Mouse (Mus musculus): Measurements from ENCODE around the gene Psmd13. TPM values are rescaled to one million over a fixed set of nuclear protein-coding genes. Genes with fewer than 3 reads are reported as not detected.

Gene Psmd13
- 187 and 188 TPM in 2 replicates for polyA plus RNA-seq (2016; fragmentation: Nextera tagmentation; extraction: Ambion mirVana)

- H3K27ac ChIP-seq (ENCODE audit: poor library complexity, severe bottlenecking), result peak within 1 kb of the TSS; percentile 91
- H3K9ac ChIP-seq, result peak within 1 kb of the TSS; percentile 93
- peak; percentile 98 for ATAC-seq (ENCODE audit: insufficient number of reproducible peaks, low FRiP score)
- under 1% methylated on average over 59 of the region's 59 CpGs for WGBS
- H3K4me2 ChIP-seq, result peak within 1 kb of the TSS; percentile 85
- H3K4me1 ChIP-seq (replicated peaks), result peaks cover 21% of the 10 kb centered on the region
- no peaks in the 10 kb centered on the region for H3K27me3 ChIP-seq (replicated peaks)
- peak within 1 kb of the TSS; percentile 98 for H3K4me3 ChIP-seq
- H3K36me3 ChIP-seq, result peaks cover 33% of the 10 kb centered on the region
- H3K9me3 ChIP-seq (replicated peaks), result no peaks in the 10 kb centered on the region
Measured at GRCm38 (mm10) chr7:140881696-140882468, at the start of gene Psmd13, which contains the start of gene Sirt3. TSS of gene Psmd13 (plus strand) at chr7:140881968. TSS of gene Sirt3 (minus strand) at chr7:140882309.

- Histone ChIP-seq H3K27ac (ENCODE audit: poor library complexity, severe bottlenecking) (no peak overlapping the region), H3K4me2 (no peak overlapping the region), H3K9me3 (replicated peaks) (no peaks in the 10 kb centered on the region), H3K9ac (no peak overlapping the region), H3K4me1 (replicated peaks) (no peaks in the 10 kb centered on the region), H3K4me3 (no peak overlapping the region), H3K36me3 (no peaks in the 10 kb centered on the region), H3K27me3 (replicated peaks) (peaks cover 40% of the 10 kb centered on the region)
- no peak for ATAC-seq (ENCODE audit: insufficient number of reproducible peaks, low FRiP score)
- WGBS, result 66% methylated on average over 4 of the region's 4 CpGs
Measured at GRCm38 (mm10) chr7:140833341-140833740, 48.4 kb upstream of the Psmd13 start.

GRCm38 (mm10) chr7:140834968-140835757, 46.6 kb upstream of the Psmd13 start, which contains the start of gene Urah:
TSS of gene Urah (plus strand) at chr7:140835018.
- ATAC-seq (ENCODE audit: insufficient number of reproducible peaks, low FRiP score), result no peak
- Histone ChIP-seq H3K4me3 (no peak within 1 kb of the TSS), H3K27ac (ENCODE audit: poor library complexity, severe bottlenecking) (no peak within 1 kb of the TSS), H3K36me3 (no peaks in the 10 kb centered on the region), H3K4me2 (no peak within 1 kb of the TSS), H3K4me1 (replicated peaks) (no peaks in the 10 kb centered on the region), H3K27me3 (replicated peaks) (peaks cover 56% of the 10 kb centered on the region), H3K9me3 (replicated peaks) (no peaks in the 10 kb centered on the region), H3K9ac (no peak within 1 kb of the TSS)
- WGBS, result 36% methylated on average over 20 of the region's 20 CpGs

GRCm38 (mm10) chr7:140835758-140836087, 46.0 kb upstream of the Psmd13 start:
- Histone ChIP-seq H3K4me2 (no peak overlapping the region), H3K36me3 (no peaks in the 10 kb centered on the region), H3K9me3 (replicated peaks) (no peaks in the 10 kb centered on the region), H3K4me1 (replicated peaks) (no peaks in the 10 kb centered on the region), H3K27ac (ENCODE audit: poor library complexity, severe bottlenecking) (no peak overlapping the region), H3K4me3 (no peak overlapping the region), H3K27me3 (replicated peaks) (peaks cover 59% of the 10 kb centered on the region), H3K9ac (no peak overlapping the region)
- WGBS, result 50% methylated on average over 2 of the region's 2 CpGs
- no peak for ATAC-seq (ENCODE audit: insufficient number of reproducible peaks, low FRiP score)

- 74% methylated on average over 9 of the region's 9 CpGs for WGBS
Measured at GRCm38 (mm10) chr7:140836243-140837115, 45.3 kb upstream of the Psmd13 start.

GRCm38 (mm10) chr7:140839556-140839955, 42.2 kb upstream of the Psmd13 start:
- Histone ChIP-seq H3K4me3 (no peak overlapping the region), H3K4me2 (no peak overlapping the region), H3K9ac (no peak overlapping the region), H3K4me1 (replicated peaks) (no peaks in the 10 kb centered on the region), H3K36me3 (no peaks in the 10 kb centered on the region), H3K27me3 (replicated peaks) (peaks cover 87% of the 10 kb centered on the region), H3K27ac (ENCODE audit: poor library complexity, severe bottlenecking) (no peak overlapping the region), H3K9me3 (replicated peaks) (no peaks in the 10 kb centered on the region)
- 50% methylated on average over 5 of the region's 5 CpGs for WGBS
- no peak for ATAC-seq (ENCODE audit: insufficient number of reproducible peaks, low FRiP score)

More at GRCm38 (mm10) chr7:140836243-140837115, 45.3 kb upstream of the Psmd13 start:
- H3K27ac ChIP-seq (ENCODE audit: poor library complexity, severe bottlenecking), result no peak overlapping the region
- no peak overlapping the region for H3K4me3 ChIP-seq
- H3K9me3 ChIP-seq (replicated peaks), result no peaks in the 10 kb centered on the region
- H3K4me2 ChIP-seq, result no peak overlapping the region
- H3K36me3 ChIP-seq, result no peaks in the 10 kb centered on the region
- H3K9ac ChIP-seq, result no peak overlapping the region
- ATAC-seq (ENCODE audit: insufficient number of reproducible peaks, low FRiP score), result no peak
- no peaks in the 10 kb centered on the region for H3K4me1 ChIP-seq (replicated peaks)
- H3K27me3 ChIP-seq (replicated peaks), result peaks cover 64% of the 10 kb centered on the region

- Histone ChIP-seq H3K4me1 (replicated peaks) (no peaks in the 10 kb centered on the region), H3K4me3 (no peak overlapping the region), H3K36me3 (no peaks in the 10 kb centered on the region), H3K9ac (no peak overlapping the region), H3K27me3 (replicated peaks) (peaks cover 82% of the 10 kb centered on the region), H3K9me3 (replicated peaks) (no peaks in the 10 kb centered on the region), H3K4me2 (no peak overlapping the region), H3K27ac (ENCODE audit: poor library complexity, severe bottlenecking) (no peak overlapping the region)
- no peak for ATAC-seq (ENCODE audit: insufficient number of reproducible peaks, low FRiP score)
- WGBS, result 33% methylated on average over 19 of the region's 19 CpGs
Measured at GRCm38 (mm10) chr7:140840750-140841735, 40.7 kb upstream of the Psmd13 start.

GRCm38 (mm10) chr7:140843806-140844205, 38.0 kb upstream of the Psmd13 start:
- Histone ChIP-seq H3K4me3 (no peak overlapping the region), H3K4me1 (replicated peaks) (peaks cover 4% of the 10 kb centered on the region; the same call in 1 of the 2 replicates), H3K4me2 (no peak overlapping the region), H3K27ac (ENCODE audit: poor library complexity, severe bottlenecking) (no peak overlapping the region), H3K27me3 (replicated peaks) (peaks cover 75% of the 10 kb centered on the region), H3K9ac (no peak overlapping the region), H3K36me3 (no peaks in the 10 kb centered on the region), H3K9me3 (replicated peaks) (no peaks in the 10 kb centered on the region)
- no peak for ATAC-seq (ENCODE audit: insufficient number of reproducible peaks, low FRiP score)
- 72% methylated on average over 7 of the region's 7 CpGs for WGBS

GRCm38 (mm10) chr7:140844905-140845665, 36.7 kb upstream of the Psmd13 start, which contains the start of gene Scgb1c1:
TSS of gene Scgb1c1 (plus strand) at chr7:140845547.
- Histone ChIP-seq H3K27me3 (replicated peaks) (peaks cover 63% of the 10 kb centered on the region), H3K36me3 (no peaks in the 10 kb centered on the region), H3K4me2 (no peak within 1 kb of the TSS), H3K4me1 (replicated peaks) (peaks cover 4% of the 10 kb centered on the region; the same call in 1 of the 2 replicates), H3K27ac (ENCODE audit: poor library complexity, severe bottlenecking) (no peak within 1 kb of the TSS), H3K4me3 (no peak within 1 kb of the TSS), H3K9ac (no peak within 1 kb of the TSS), H3K9me3 (replicated peaks) (no peaks in the 10 kb centered on the region)
- 29% methylated on average over 14 of the region's 14 CpGs for WGBS
- peak; percentile 68 for ATAC-seq (ENCODE audit: insufficient number of reproducible peaks, low FRiP score)

All from heart, embryonic 12.5 days (tissue).